Mouse (Mus musculus) adrenal gland, adult 8-10 months (tissue): ENCODE measurements around the gene Abhd17c. TPM values are rescaled to one million over a fixed set of nuclear protein-coding genes. Genes with fewer than 3 reads are reported as not detected.
A peak's percentile ranks its signal among the peaks of the same experiment; 100 is the strongest.

Experiments
- DNase-seq: peaks from one replicate; pipeline ENCODE4 v3.0.0; 2022
- total RNA-seq, 4 experiments: library from RNA; stranded (reverse); gene quantifications; 2 replicates each; pipeline ENCODE4 v1.2.4; 2022

The Abhd17c gene
- total RNA-seq, 4 experiments from 2014 or later, result 26.2 to 32.3 (median 29.8) TPM

GRCm38 (mm10) chr7:84116621-84117542 lies 34.8 kb downstream of the Abhd17c start:
- no peak for DNase-seq

- no peak for DNase-seq
Observed at GRCm38 (mm10) chr7:84115385-84115784, 36.3 kb downstream of the Abhd17c start.

- no peak for DNase-seq
Observed at GRCm38 (mm10) chr7:84114775-84115174, 36.9 kb downstream of the Abhd17c start.

GRCm38 (mm10) chr7:84113035-84113390 lies 38.7 kb downstream of the Abhd17c start:
- no peak for DNase-seq

- DNase-seq, result no peak
Observed at GRCm38 (mm10) chr7:84112351-84113034, 39.2 kb downstream of the Abhd17c start.

- DNase-seq, result no peak
Observed at GRCm38 (mm10) chr7:84111716-84112350, 39.9 kb downstream of the Abhd17c start.

- no peak for DNase-seq
Observed at GRCm38 (mm10) chr7:84106942-84107341, 44.8 kb downstream of the Abhd17c start.

GRCm38 (mm10) chr7:84102589-84102988 lies 49.1 kb downstream of the Abhd17c start:
- DNase-seq, result no peak

- no peak for DNase-seq
Observed at GRCm38 (mm10) chr7:84100672-84101071, 51.0 kb downstream of the Abhd17c start.

GRCm38 (mm10) chr7:84098098-84098497 lies 53.6 kb downstream of the Abhd17c start:
- DNase-seq, result no peak

- no peak for DNase-seq
Observed at GRCm38 (mm10) chr7:84096501-84096900, 55.2 kb downstream of the Abhd17c start.

- no peak for DNase-seq
Observed at GRCm38 (mm10) chr7:84090793-84091192, 60.9 kb downstream of the Abhd17c start.

- no peak for DNase-seq
Observed at GRCm38 (mm10) chr7:84089777-84090176, 61.9 kb downstream of the Abhd17c start.

GRCm38 (mm10) chr7:84088971-84089370 lies 62.7 kb downstream of the Abhd17c start:
- peak; percentile 38 for DNase-seq

- DNase-seq, result no peak
Observed at GRCm38 (mm10) chr7:84088191-84088590, 63.5 kb downstream of the Abhd17c start.

- DNase-seq, result peak; percentile 34
Observed at GRCm38 (mm10) chr7:84086039-84086829, 65.5 kb downstream of the Abhd17c start, which contains the start of gene Cemip. TSS of gene Cemip (minus strand) at chr7:84086502.

GRCm38 (mm10) chr7:84085049-84085945 lies 66.4 kb downstream of the Abhd17c start:
- DNase-seq, result peak; percentile 20

GRCm38 (mm10) chr7:84077257-84078013 lies 74.3 kb downstream of the Abhd17c start:
- DNase-seq, result no peak

- DNase-seq, result no peak
Observed at GRCm38 (mm10) chr7:84074266-84074665, 77.4 kb downstream of the Abhd17c start.

- DNase-seq, result no peak
Observed at GRCm38 (mm10) chr7:84073856-84074255, 77.8 kb downstream of the Abhd17c start.
